Mouse (Mus musculus) frontal cortex, postnatal 10 days (tissue): ENCODE data around the gene Fads1.
A peak's percentile ranks its signal among the peaks of the same experiment; 100 is the strongest.
"Not testable (repeated sequence)": the region's sequence is repeated elsewhere in the genome, so short reads cannot be mapped to it uniquely, and the experiment has no call there.

ENCODE experiments used
- DNase-seq, 2 experiments: peaks; one replicate each; pipeline ENCODE4 v3.0.0; 2022; ENCODE audit warnings: low spot score in 2 of 2, mixed read lengths in 1 of 2

The Fads1 gene

DNA sequence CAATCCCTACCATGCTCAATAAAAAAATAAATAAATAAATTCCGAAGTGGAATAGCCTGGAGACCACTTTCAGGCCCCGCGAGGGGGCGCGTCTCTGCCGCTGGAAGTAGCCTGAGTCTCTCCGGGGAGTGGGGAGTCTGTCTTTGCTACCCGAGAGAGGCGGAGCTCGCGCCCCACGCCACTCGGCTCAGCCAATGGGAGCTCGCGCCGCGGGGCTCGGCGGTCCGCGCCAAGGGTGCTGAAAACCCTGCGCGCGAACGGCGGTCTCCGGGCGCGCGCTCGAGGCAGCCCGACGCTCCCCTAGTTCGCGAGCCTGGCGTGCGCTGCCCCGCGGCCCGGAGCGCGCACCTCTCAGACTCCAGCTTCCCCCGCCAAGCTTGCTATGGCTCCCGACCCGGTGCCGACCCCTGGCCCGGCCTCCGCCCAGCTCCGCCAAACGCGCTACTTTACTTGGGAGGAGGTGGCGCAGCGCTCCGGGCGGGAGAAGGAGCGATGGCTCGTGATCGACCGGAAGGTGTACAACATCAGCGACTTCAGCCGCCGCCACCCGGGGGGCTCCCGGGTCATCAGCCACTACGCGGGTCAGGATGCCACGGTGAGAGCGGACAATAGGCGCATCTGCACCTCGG is at the start of gene Fads1:
Gene Fads1 (plus strand): TSS at position 219 of the 629 bp plus-strand sequence.
- peak; percentile 93 to 96 for DNase-seq

- no peak for DNase-seq
Observed at GRCm38 (mm10) chr19:10134692-10135091, 48.0 kb upstream of the Fads1 start.

GRCm38 (mm10) chr19:10137423-10137822 is 45.3 kb upstream of the Fads1 start:
- no peak for DNase-seq

GRCm38 (mm10) chr19:10139736-10140135 is 43.0 kb upstream of the Fads1 start:
- no peak for DNase-seq

DNA sequence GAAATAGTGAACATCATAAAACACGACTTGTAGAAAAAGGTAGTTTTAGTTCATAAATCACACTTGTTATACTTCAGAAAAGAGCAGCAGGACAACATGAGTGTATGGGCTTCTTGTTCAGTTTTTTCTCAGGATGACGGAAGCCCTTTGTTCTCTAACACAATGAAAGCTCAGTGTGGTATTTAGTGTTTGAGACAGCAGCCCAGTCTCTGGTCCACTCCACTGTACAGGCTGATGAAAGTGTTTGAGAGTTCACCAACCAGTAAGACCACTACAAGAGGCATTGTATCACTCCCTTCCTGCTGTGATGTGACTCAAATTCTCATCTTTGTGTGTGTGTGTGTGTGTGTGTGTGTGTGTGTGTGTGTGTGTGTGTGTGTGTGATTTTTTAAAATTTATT is 39.0 kb upstream of the Fads1 start:
- no peak for DNase-seq

DNA sequence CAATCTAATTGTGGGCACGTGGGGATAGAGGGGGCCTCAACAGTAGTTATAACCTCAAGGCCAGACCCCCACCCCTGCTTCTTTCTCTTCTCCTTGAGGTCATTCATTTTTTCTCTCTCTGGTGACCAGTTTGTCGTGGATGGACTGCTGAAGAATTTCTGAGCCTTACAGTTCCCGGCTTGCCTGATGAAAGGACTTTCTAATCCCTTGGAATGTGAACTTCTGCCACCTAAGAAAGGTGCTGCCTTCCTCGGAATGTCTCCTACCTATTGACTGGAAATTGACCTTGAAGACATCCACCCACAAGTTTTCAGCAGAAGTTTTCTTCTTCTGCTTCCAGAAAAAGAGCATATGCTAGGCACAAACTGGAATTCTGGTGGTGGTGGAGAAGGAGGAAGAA is 38.2 kb upstream of the Fads1 start:
- no peak for DNase-seq

- no peak for DNase-seq
Observed at GRCm38 (mm10) chr19:10148555-10148954, 34.1 kb upstream of the Fads1 start.

GRCm38 (mm10) chr19:10149189-10149588 is 33.5 kb upstream of the Fads1 start:
- DNase-seq, result no peak

DNA sequence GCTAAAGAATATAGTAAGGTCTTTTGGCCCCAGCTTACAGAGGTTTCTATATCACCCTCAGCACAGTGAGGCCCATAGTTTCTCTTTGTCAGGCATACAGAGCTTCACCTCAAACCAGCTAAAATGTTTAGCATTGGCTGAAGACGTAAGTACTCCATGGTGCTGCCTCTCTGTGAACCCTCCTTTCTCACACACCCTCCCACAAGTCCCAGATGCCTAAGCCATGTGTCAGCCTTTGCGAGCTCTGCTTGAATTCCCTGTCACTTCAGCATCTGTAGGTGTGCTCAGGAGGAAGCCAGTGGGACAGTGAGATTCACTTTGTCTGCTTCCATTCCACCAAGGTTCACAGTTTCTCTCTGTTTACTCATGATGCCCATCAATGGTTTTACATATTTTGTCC is 25.0 kb upstream of the Fads1 start:
- no peak for DNase-seq

- no peak for DNase-seq
Observed at GRCm38 (mm10) chr19:10163896-10164295, 18.8 kb upstream of the Fads1 start.

DNA sequence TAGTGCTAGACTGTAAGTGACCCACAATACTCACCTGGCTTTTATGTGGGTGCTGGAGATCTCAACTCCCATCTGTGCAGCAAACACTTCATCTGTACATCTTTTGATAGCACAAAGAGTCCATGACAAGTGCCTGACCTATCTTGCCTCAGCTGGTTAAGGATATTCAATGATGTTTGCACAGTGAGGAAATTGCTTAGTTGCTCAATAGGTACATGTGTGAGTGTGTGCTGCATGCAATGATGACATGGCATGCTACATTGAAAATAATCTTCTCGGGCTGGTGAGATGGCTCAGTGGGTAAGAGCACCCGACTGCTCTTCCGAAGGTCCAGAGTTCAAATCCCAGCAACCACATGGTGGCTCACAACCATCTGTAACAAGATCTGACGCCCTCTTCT is 16.8 kb upstream of the Fads1 start:
- not testable (repeated sequence) for DNase-seq

GRCm38 (mm10) chr19:10167112-10167511 is 15.6 kb upstream of the Fads1 start:
- no peak for DNase-seq

DNA sequence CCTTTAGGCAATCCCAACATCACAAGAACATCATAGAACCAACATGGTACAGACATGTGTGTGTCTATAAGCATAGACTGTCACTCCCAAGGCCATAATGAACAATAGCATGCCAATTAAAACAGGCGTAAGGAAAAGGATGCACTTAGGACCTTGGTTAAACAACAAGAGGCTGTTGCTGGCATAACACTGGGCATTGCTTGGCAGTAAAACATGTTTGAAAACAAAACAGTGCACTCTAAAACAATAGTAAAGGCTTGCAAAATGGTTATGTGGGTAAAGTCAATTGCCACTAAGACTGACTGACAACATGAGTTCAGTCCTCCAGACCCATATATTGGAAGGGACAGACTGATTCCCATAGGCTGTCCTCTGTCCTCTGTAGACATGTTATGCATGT is 14.7 kb upstream of the Fads1 start:
- DNase-seq, result no peak

DNA sequence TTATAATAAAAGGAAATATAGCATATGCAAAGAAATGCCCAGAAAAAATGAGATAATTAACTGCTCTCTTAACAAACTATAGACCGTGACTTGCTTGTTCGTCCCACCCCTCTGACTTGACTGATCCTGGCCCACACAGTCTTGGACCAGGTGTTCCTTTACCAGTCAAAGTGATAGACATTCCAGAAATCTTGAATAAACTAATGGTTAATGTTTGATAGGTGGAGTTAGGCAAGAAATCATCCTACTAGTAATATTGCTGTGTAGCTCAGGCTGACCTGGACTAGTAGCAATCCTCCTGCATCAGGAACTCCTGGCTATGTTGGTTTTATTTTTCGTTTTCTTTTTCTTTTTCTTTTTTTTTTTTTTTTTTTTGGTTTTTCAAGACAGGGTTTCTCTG is 14.2 kb upstream of the Fads1 start:
- no peak for DNase-seq

- no peak for DNase-seq
Observed at GRCm38 (mm10) chr19:10169179-10169578, 13.5 kb upstream of the Fads1 start.

GRCm38 (mm10) chr19:10169692-10170330 is 12.9 kb upstream of the Fads1 start:
- not testable (repeated sequence) for DNase-seq

- no peak for DNase-seq
Observed at GRCm38 (mm10) chr19:10170466-10170865, 12.2 kb upstream of the Fads1 start.

DNA sequence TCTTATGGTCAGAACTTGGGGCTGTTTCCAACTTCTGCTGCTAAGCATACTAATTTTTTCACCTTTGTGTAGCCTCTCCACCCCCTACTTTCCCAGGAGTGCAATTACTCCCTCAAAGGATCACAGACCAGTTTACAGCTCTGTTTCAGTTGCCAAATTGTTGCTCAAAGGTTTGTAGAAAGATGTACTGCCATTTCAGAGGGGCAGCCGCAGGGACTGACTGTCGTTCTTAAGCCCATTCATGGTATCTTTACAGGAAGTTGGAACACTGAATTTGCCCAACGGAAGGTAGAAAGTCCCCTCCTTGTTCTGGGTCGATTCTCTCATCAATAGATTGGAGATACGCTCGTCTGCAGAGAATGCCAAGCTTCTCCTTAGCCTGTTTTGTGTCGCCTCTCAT is 11.3 kb upstream of the Fads1 start:
- no peak for DNase-seq

DNA sequence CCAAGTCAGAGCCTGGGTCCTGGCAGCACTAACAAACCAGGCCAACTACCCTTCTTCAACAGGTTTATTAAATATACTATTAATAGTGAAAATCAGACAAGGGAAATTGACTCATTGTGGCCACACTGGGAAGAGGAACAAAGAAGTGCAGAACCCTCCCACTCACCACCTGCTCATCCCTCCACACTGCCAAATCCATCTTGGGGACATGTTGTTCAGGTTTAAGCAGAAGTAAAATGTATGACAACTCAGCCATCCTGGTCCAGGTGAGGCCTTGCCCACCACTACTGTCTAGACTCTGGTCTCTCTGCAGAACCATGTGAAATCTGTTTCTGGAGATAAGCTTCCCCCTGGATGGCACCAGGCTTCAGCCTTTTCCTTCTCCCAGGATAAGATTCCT is 10.8 kb upstream of the Fads1 start:
- DNase-seq, result no peak

DNA sequence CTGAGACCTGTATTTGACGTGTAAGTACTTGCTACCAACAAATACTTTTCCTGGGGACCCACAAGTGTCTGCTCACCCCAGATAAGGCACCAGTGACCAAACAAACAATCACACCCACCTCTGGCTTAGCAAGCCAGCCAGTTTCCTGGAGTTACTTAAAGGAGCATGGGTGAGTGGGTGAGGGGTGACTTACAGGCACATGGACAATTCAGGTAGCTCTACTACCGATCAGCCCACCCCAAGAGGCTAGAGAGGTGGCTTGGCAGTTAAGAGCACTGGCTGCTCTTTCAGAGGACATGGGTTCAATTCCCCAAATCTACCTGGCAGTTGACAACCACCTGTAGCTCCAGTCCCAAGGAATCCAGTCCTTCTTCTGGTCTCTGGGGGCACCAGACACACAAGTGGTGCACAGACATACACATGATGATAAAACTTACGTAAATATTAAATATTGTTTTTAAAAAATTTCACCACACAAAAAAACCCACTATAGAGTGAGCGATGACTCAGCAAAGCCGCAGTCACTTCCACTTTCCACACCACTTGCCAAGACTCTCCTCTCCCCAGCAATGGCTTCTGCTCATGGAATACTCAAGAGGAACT is 9.5 kb upstream of the Fads1 start:
- DNase-seq, result no peak

- DNase-seq, result no peak
Observed at GRCm38 (mm10) chr19:10173844-10174539, 8.7 kb upstream of the Fads1 start.

DNA sequence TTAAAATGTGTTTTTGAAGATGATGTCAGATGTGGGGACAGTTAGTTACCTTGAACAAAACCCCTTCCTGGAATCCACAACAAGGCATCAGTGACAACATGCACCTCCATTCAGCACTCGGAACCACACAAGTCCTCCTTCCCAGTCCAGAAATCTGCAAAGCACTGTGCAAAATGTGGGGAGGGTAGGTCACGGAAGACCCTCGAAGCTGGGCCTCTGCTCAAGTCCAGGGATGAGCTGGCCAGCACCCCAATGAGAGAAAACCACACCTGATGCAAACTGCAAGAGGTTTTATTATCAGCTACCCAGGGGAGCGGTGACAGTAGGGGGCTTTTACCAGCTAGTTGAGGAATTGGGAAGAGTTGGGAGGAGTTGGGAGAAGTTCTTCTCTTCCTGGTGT is 7.7 kb upstream of the Fads1 start:
- no peak for DNase-seq

DNA sequence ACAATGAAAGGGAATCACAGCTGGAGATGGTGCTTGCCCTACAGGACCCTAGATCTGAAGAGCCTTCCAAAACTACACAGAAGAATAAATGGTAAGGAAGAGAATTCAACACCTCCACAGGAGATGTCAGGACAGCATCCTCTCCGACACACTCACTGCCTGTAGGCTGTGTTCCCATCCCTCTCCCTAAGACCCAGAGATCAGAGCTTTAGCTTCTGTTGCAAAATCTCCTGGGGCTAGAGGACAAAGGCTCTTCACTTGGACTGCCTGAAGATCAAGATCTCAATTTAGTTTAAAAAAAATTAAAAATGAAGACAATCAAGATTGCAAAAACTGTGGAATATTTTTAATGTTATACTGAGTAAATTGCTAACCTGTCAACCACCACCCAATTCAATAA is 6.2 kb upstream of the Fads1 start:
- DNase-seq, result no peak
